Comparison of ENCODE assay signal across 10 mouse cellular contexts in the genomic region with DNA sequence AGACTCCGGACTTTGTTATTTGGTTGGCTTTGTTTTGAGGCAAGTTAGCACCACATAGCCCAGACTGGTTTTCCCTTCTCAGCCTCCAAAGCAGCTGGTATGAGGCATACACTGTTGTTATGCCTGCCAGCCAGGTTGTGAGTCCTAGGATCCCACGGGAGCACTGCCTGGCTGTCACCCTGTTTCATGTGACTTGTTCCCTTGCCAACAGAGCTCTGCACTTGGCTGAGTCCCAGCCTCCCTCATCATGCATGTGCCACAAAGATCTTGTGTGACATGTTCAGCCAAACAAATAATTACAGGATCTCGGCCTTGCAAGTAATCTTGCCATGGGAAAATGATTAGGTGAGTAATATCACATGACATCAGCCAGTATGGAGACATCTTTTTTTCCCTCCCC. TPM values are rescaled to one million over a fixed set of nuclear protein-coding genes. Genes with fewer than 3 reads are reported as not detected.
DNase-seq lines count a peak whose midpoint lies in the region; ATAC-seq and TF ChIP-seq lines count a peak whose summit lies in the region.
"Had no signal": no experiment of that assay in that cellular context is flagged by ENCODE, and none has a peak within 500 bp of the region (broad histone marks: within the 10 kb centered on the region; RNA-seq: fewer than 3 reads in every experiment).

No protein-coding gene starts in this region.

- H3K9me3 ChIP-seq in forebrain, embryonic 13.5 days (replicated peaks), result no peaks in the 10 kb centered on the region
- H3K9me3 ChIP-seq in forebrain, embryonic 12.5 days, result no peaks in the 10 kb centered on the region
- no peaks in the 10 kb centered on the region for H3K9me3 ChIP-seq in lung, embryonic 14.5 days (ENCODE audit: low read depth, low read length)
- no peaks in the 10 kb centered on the region for H3K9me3 ChIP-seq in embryonic facial prominence, embryonic 14.5 days (ENCODE audit: control insufficient read depth, low read length)
- H3K9me3 ChIP-seq in limb, embryonic 15.5 days, result no peaks in the 10 kb centered on the region

- no peaks in the 10 kb centered on the region for H3K36me3 ChIP-seq in forebrain, embryonic 13.5 days (ENCODE audit: poor library complexity, severe bottlenecking)
- H3K36me3 ChIP-seq in forebrain, embryonic 12.5 days (replicated peaks), result no peaks in the 10 kb centered on the region
- H3K36me3 ChIP-seq in lung, embryonic 14.5 days (ENCODE audit: insufficient read depth), result no peaks in the 10 kb centered on the region
- H3K36me3 ChIP-seq in embryonic facial prominence, embryonic 14.5 days (ENCODE audit: control insufficient read depth, insufficient read depth, low read length), result no peaks in the 10 kb centered on the region
- no peaks in the 10 kb centered on the region for H3K36me3 ChIP-seq in limb, embryonic 15.5 days

- peak overlapping the region; percentile 65 for H3K27ac ChIP-seq in forebrain, embryonic 13.5 days
- no peak overlapping the region for H3K27ac ChIP-seq in forebrain, embryonic 12.5 days
- H3K27ac ChIP-seq in lung, embryonic 14.5 days (ENCODE audit: low read depth), result no peak overlapping the region
- H3K27ac ChIP-seq in embryonic facial prominence, embryonic 14.5 days (replicated peaks; ENCODE audit: low read depth, low read length), result no peak overlapping the region
- 0 out of 2 replicates have a peak overlapping the region, but pooled peaks have one; percentile 17 for H3K27ac ChIP-seq in limb, embryonic 15.5 days
- H3K27ac ChIP-seq: liver, embryonic 14.5 days had no signal

- no peaks in the 10 kb centered on the region for H3K27me3 ChIP-seq in forebrain, embryonic 13.5 days
- no peaks in the 10 kb centered on the region for H3K27me3 ChIP-seq in forebrain, embryonic 12.5 days
- H3K27me3 ChIP-seq in lung, embryonic 14.5 days (ENCODE audit: insufficient read depth, low read length), result no peaks in the 10 kb centered on the region
- H3K27me3 ChIP-seq in embryonic facial prominence, embryonic 14.5 days (replicated peaks; ENCODE audit: control insufficient read depth, insufficient read depth, low read length), result no peaks in the 10 kb centered on the region
- H3K27me3 ChIP-seq in limb, embryonic 15.5 days, result no peaks in the 10 kb centered on the region
- H3K27me3 ChIP-seq: CH12.LX had no signal

- H3K4me3 ChIP-seq in forebrain, embryonic 13.5 days, result no peak overlapping the region
- no peak overlapping the region for H3K4me3 ChIP-seq in forebrain, embryonic 12.5 days (replicated peaks)
- H3K4me3 ChIP-seq in lung, embryonic 14.5 days (ENCODE audit: low read depth, low read length), result no peak overlapping the region
- no peak overlapping the region for H3K4me3 ChIP-seq in embryonic facial prominence, embryonic 14.5 days (ENCODE audit: low read depth, low read length)
- H3K4me3 ChIP-seq in limb, embryonic 15.5 days, result no peak overlapping the region

- DNase-seq in lung, embryonic 14.5 days, result peak; percentile 78
- no peak for DNase-seq in lung, postnatal 36 days
- peak; percentile 84 for DNase-seq in embryonic facial prominence, embryonic 14.5 days (ENCODE audit: low spot score)
- DNase-seq in gastrocnemius, postnatal 25 days, result no peak
- no peak for DNase-seq in testis, postnatal 10 days (ENCODE audit: low spot score)

- TF ChIP-seq CTCF in lung, embryonic 14.5 days (IDR thresholded peaks at IDR 0.05; ENCODE audit: low read depth), result no peak

- 56% methylated on average over 3 of the region's 3 CpGs for WGBS in forebrain, embryonic 13.5 days
- WGBS in forebrain, embryonic 12.5 days, result 79% methylated on average over 3 of the region's 3 CpGs
- 36% methylated on average over 3 of the region's 3 CpGs for WGBS in lung, embryonic 14.5 days
- WGBS in embryonic facial prominence, embryonic 14.5 days, result 68% methylated on average over 3 of the region's 3 CpGs
- WGBS in limb, embryonic 15.5 days, result 60% methylated on average over 3 of the region's 3 CpGs

- H3K4me2 ChIP-seq in forebrain, embryonic 13.5 days, result no peak overlapping the region
- H3K4me2 ChIP-seq in forebrain, embryonic 12.5 days, result no peak overlapping the region
- no peak overlapping the region for H3K4me2 ChIP-seq in lung, embryonic 14.5 days
- no peak overlapping the region for H3K4me2 ChIP-seq in embryonic facial prominence, embryonic 14.5 days (ENCODE audit: low read depth, low read length)
- H3K4me2 ChIP-seq in limb, embryonic 15.5 days, result no peak overlapping the region

- ATAC-seq in forebrain, embryonic 13.5 days, result peak; percentile 43
- ATAC-seq in forebrain, embryonic 12.5 days (ENCODE audit: low FRiP score), result no peak
- ATAC-seq in lung, embryonic 14.5 days (ENCODE audit: insufficient read depth), result no peak
- peak; percentile 28; the same call in 1 of the 2 replicates for ATAC-seq in embryonic facial prominence, embryonic 14.5 days (ENCODE audit: low read depth)
- ATAC-seq in limb, embryonic 15.5 days (ENCODE audit: insufficient number of reproducible peaks, low FRiP score, low TSS enrichment, low read depth), result no peak

- peaks cover 25% of the 10 kb centered on the region for H3K4me1 ChIP-seq in forebrain, embryonic 13.5 days
- H3K4me1 ChIP-seq in forebrain, embryonic 12.5 days, result peaks cover 9% of the 10 kb centered on the region
- peaks cover 9% of the 10 kb centered on the region for H3K4me1 ChIP-seq in lung, embryonic 14.5 days (ENCODE audit: insufficient read depth)
- H3K4me1 ChIP-seq in embryonic facial prominence, embryonic 14.5 days (ENCODE audit: control insufficient read depth, insufficient read depth, low read length), result peaks cover 4% of the 10 kb centered on the region
- peaks cover 5% of the 10 kb centered on the region for H3K4me1 ChIP-seq in limb, embryonic 15.5 days

- no peak overlapping the region for H3K9ac ChIP-seq in forebrain, embryonic 13.5 days
- H3K9ac ChIP-seq in forebrain, embryonic 12.5 days, result no peak overlapping the region
- no peak overlapping the region for H3K9ac ChIP-seq in lung, embryonic 14.5 days
- no peak overlapping the region for H3K9ac ChIP-seq in embryonic facial prominence, embryonic 14.5 days (ENCODE audit: low read depth, low read length)
- no peak overlapping the region for H3K9ac ChIP-seq in limb, embryonic 15.5 days
- H3K9ac ChIP-seq: liver, embryonic 14.5 days had no signal

RNA-seq across cellular contexts. Expression of a gene that starts 38.4 kb away (rescaled TPM):
- polyA plus RNA-seq in forebrain, embryonic 13.5 days (2015; fragmentation: Nextera tagmentation; extraction: Ambion mirVana), result 3.1 and 3.3 TPM in 2 replicates
- 5.2 and 5.9 TPM in 2 replicates for polyA plus RNA-seq in forebrain, embryonic 12.5 days (2016; fragmentation: Nextera tagmentation; extraction: Ambion mirVana)
- polyA plus RNA-seq in lung, embryonic 14.5 days (2014; fragmentation: Nextera tagmentation; extraction: Ambion mirVana), result 5.4 and 7.9 TPM in 2 replicates
- 5.6 and 7.5 TPM in 2 replicates for polyA plus RNA-seq in embryonic facial prominence, embryonic 14.5 days (2014; fragmentation: Nextera tagmentation; extraction: Ambion mirVana)
- 4.4 and 5.3 TPM in 2 replicates for polyA plus RNA-seq in limb, embryonic 15.5 days (2015; fragmentation: Nextera tagmentation; extraction: Ambion mirVana)
- 10 to 100 TPM; 10.5 to 12.1 TPM for total RNA-seq in gastrocnemius, postnatal 25 days (2021)

Comparison
In these comparisons a context has a peak if more than half of its experiments do, and no peak if none do; other contexts are left out.
1. ATAC-seq: peak in forebrain, embryonic 13.5 days (single experiment) and embryonic facial prominence, embryonic 14.5 days (single experiment); none in forebrain, embryonic 12.5 days (single experiment), lung, embryonic 14.5 days (single experiment) and limb, embryonic 15.5 days (single experiment).
2. H3K27ac ChIP-seq: peak in forebrain, embryonic 13.5 days (single experiment) and limb, embryonic 15.5 days (single experiment); none in forebrain, embryonic 12.5 days (single experiment), lung, embryonic 14.5 days (single experiment) and embryonic facial prominence, embryonic 14.5 days (single experiment).
3. DNase-seq: peak in lung, embryonic 14.5 days (single experiment) and embryonic facial prominence, embryonic 14.5 days (single experiment); none in lung, postnatal 36 days (single experiment), gastrocnemius, postnatal 25 days (single experiment) and testis, postnatal 10 days (single experiment).